Mouse (Mus musculus): ENCODE measurements around the gene St7.

DNA sequence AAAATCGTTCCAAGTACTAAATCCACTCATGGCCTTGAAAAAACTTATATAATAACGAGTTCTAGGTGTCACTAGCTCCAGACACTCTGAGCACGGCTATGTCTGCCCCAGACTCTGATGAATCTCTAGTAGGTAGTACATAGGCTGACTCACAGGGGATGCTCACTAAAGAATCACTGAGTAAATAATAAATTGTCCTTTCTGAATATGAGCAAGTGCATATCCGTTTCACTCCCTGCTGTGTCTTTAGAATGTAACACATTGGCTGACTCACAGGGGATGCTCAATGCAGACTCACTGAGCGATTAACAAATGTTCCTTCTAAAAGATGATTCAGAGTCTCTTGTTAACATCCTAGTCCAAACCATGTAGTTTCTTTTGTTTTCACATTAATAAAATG, 285.6 kb downstream of the St7 start:
- TF ChIP-seq CTCF (IDR thresholded peaks at IDR 0.05; ENCODE audit: borderline replicate concordance, extremely low read depth, insufficient read depth, insufficient read length) (no peak), POLR2A (IDR thresholded peaks at IDR 0.05; ENCODE audit: borderline replicate concordance, extremely low read depth, insufficient read depth, insufficient read length, poor library complexity, severe bottlenecking) (no peak)
